Mouse (Mus musculus) liver, embryonic 18 days (tissue): Measurements from ENCODE around the gene Tmc4. TPM values are rescaled to one million over a fixed set of nuclear protein-coding genes. Genes with fewer than 3 reads are reported as not detected.

Experiments
- polyA plus RNA-seq: library from polyadenylated mRNA; depleted of rRNA; stranded (reverse); fragments of >200 nt; gene quantifications from 2 replicates; pipeline ENCODE4 v1.2.3, GENCODE M21; 2012; rRNA removed

Tmc4 gene
- polyA plus RNA-seq, result 7.6 and 7.8 TPM in 2 replicates

DNA sequence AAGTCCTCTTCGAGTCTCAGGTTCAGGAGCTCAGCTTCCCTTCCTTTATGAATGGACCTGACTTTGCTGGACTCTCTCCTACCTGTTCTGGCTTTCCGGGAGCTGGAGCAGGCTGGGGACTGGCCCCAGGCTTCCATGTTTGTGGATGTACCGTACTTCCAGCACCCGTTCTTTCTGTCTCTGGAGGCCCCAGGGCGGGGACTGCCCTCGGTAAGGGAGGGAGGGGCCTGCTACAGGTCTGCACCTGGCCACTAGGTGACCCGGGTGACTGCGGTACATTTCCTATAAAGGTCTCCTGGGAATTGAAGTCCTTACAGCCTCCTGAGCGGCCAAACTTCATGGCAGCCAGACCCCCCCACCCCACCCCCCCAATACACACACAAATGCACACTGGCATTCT lies at the start of gene Tmc4:
Tmc4 (minus strand) TSS at position 212 of the 400 bp plus-strand sequence.

GRCm38 (mm10) chr7:3720268-3720667 lies 42.9 kb upstream of the Tmc4 start, which contains the start of gene Pirb:
Pirb (minus strand) TSS chr7:3720391.

GRCm38 (mm10) chr7:3703879-3704441 lies 26.6 kb upstream of the Tmc4 start, which contains the start of gene Rps9:
Rps9 (plus strand) TSS chr7:3703993.

DNA sequence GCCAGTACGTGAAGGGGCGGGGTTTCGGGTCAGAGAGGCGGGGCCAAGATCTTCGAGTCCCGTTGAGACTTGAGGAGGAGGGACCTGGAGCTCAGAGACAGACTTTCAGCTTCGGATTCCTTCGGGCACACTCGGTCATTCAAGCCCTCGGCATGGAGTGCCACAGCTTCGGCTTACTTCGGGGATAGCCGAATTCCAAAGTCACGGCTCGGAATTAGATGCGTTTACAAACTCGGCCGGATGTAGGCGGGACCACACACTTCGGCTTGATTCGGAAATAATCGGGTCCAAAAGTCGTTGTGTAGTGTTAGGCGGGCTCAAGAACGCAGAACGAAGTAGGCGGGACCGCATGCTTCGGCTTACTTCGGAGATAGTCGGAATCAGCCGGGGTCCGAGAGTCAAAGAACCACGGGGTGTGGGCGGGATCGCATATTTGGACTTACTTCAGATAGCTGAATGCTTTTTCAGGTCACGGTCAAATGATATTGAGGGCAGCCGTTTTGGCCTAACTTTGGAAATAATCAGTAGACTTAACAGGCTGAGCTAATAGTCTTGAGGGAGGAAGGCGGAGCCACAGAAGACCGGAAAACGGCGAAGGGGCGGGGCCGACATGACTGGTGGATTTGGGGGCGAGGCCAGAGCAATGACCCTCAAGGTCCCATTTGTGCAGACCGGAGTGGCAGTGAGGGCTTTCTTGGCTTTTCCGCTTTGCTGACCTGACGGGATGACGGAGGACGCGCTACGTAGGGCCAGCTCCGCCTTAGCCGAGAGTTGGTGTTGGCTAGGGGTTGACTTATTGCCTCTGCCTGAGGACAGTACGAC lies 15.8 kb upstream of the Tmc4 start, which contains the start of gene Mboat7:
Mboat7 (minus strand) TSS at position 537 of the 822 bp plus-strand sequence.

GRCm38 (mm10) chr7:3692382-3692986 lies 15.1 kb upstream of the Tmc4 start, which contains the start of gene Tsen34:
Tsen34 (plus strand) TSS chr7:3692863.

GRCm38 (mm10) chr7:3665215-3666114 lies 11.9 kb downstream of the Tmc4 start, which contains the start of gene Leng1:
Leng1 (minus strand) TSS chr7:3665840.

DNA sequence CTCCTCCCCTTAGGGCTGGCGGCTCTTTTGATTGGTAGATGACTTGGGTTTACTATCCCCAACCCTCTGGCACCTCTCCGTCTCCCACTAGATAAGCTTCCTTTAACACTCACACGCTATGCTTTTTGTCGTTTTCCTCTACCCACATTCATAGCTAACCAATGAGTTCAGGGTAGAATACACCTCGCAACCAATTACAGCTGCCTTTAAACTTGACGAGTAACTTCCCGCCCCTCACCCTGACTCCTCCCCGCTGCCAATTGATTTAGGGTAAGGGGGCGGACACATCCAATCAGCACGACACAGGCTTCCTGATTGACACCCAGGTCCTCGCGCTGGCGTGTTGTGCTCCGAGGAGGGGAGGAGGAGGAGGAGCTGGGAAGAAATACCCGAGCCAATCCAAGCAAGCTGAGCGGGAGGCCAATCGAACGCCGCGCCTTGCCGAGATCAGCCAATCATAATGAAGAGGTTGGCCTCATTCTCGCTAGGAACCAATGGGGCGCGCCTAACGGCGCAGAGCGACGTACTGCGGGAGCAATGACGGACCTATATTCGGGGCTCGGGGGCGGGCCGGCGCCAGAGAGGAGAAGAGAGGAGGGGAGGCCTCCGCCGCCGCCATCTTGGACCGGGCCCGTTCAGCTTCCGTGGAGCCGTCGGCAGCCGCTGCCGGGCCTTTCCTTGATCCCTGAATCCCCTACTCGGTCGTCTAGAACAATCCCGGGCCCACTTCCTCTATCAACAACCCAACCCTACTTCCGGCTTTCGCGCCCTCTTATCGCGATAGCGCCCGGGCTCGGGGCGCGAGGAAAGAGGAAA lies 32.5 kb downstream of the Tmc4 start, which contains the start of gene Cnot3:
Cnot3 (plus strand) TSS at position 597 of the 816 bp plus-strand sequence.

GRCm38 (mm10) chr7:3629543-3630477 lies 47.5 kb downstream of the Tmc4 start, which contains the start of the genes Tfpt and Prpf31:
Tfpt (minus strand) TSS chr7:3629929.
Prpf31 (plus strand) TSS chr7:3629985.

DNA sequence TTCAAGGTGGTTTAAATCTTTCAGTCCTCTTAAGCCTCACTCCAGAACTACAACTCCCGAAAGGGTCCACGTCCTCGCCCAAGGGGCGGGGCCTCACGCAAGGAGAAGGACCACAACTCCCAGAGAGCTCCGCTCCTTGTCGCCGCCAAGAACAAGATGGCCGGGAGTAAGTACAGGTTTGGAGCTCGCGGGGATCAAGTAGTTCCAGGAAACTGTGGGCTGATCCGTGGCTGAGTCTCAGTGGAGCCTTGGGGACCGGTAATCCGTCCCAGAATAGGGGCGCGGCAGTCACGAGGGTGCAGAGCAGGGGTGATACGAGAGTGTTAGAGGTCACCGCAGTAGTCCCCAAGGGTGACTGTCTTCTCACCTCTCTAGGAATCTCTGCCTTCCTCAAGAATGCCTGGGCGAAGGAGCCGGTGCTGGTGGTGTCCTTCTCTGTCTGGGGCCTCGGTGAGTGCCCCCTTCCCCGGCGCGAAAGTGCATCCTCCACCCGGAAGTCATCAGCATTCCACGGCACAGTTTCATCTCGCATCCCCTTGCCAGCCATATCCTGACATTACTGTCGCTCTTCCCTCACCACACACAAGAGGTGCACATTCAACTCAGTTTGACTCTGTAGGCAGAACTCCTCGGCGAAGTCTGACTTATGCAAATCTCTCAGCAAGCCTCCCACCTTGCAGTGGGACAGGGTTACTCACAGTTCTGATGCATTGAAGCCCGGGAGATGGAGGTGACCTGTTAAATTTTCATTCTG lies 59.9 kb downstream of the Tmc4 start, which contains the start of gene Ndufa3:
Ndufa3 (plus strand) TSS at position 132 of the 754 bp plus-strand sequence.

DNA sequence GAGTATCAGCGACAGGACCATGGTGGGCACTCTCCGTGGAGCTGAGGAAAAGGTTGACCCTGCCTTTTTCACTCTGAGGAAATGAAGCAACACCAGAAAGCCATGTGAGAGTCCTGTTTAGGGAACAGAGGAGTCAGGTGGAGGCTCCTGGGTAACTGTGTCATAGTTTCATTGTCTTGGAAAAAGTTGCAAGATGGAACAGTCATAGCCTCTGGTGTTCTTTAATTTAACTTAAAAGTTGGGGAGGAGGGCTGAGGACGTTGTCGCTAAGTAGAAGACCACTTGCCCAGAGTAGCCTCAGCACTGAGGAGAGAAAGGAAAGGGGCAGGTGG lies 61.3 kb downstream of the Tmc4 start, which contains the start of gene Oscar:
Oscar (minus strand) TSS at position 101 of the 332 bp plus-strand sequence.

Other genes starting within 250 kb of the Tmc4 start
- 0.73 and 0.77 TPM in 2 replicates for gene Tarm1, start 174.9 kb downstream of the Tmc4 start, polyA plus RNA-seq
- 0.06 and 0.09 TPM in 2 replicates for gene Oscar, start 61.4 kb downstream of the Tmc4 start, polyA plus RNA-seq
- gene Ndufa3, start 60.2 kb downstream of the Tmc4 start, polyA plus RNA-seq, result 126 and 136 TPM in 2 replicates
- gene Tfpt, start 47.6 kb downstream of the Tmc4 start, polyA plus RNA-seq, result 9.5 and 10.9 TPM in 2 replicates
- gene Prpf31, start 47.6 kb downstream of the Tmc4 start, polyA plus RNA-seq, result 17.0 and 18.2 TPM in 2 replicates
- gene Cnot3, start 32.3 kb downstream of the Tmc4 start, polyA plus RNA-seq, result 17.7 and 19.3 TPM in 2 replicates
- 4.5 and 5.0 TPM in 2 replicates for gene Leng1, start 11.7 kb downstream of the Tmc4 start, polyA plus RNA-seq
- gene Tsen34, start 15.3 kb upstream of the Tmc4 start, polyA plus RNA-seq, result 35.0 and 36.0 TPM in 2 replicates
- 12.2 and 15.6 TPM in 2 replicates for gene Mboat7, start 16.0 kb upstream of the Tmc4 start, polyA plus RNA-seq
- gene Rps9, start 26.4 kb upstream of the Tmc4 start, polyA plus RNA-seq, result 1,543 and 1,939 TPM in 2 replicates
- 12.1 and 18.7 TPM in 2 replicates for gene Pirb, start 42.8 kb upstream of the Tmc4 start, polyA plus RNA-seq
- 0.24 and 0.36 TPM in 2 replicates for gene Gm15448, start 148.1 kb upstream of the Tmc4 start, polyA plus RNA-seq
- 2.2 TPM in 2 replicates for gene Pira2, start 167.5 kb upstream of the Tmc4 start, polyA plus RNA-seq
- gene Gm14548, start 220.6 kb upstream of the Tmc4 start, polyA plus RNA-seq, result 3.1 and 3.2 TPM in 2 replicates
- gene Lilra6, start 237.9 kb upstream of the Tmc4 start, polyA plus RNA-seq, result 2.6 TPM in 2 replicates